8 mouse cellular contexts compared by ENCODE assay signal in genomic region chr4:129058207-129059092, GRCm38 (mm10). TPM values are rescaled to one million over a fixed set of nuclear protein-coding genes. Genes with fewer than 3 reads are reported as not detected.
DNase-seq lines count a peak whose midpoint lies in the region; ATAC-seq lines count a peak whose summit lies in the region.

Gene Rnf19b (plus strand): TSS chr4:129058271.

- peaks cover 15% of the 10 kb centered on the region for H3K4me1 ChIP-seq in intestine, embryonic 14.5 days (replicated peaks; ENCODE audit: control insufficient read depth, insufficient read depth, low read length)
- peaks cover 9% of the 10 kb centered on the region for H3K4me1 ChIP-seq in limb, embryonic 12.5 days (replicated peaks)
- peaks cover 14% of the 10 kb centered on the region for H3K4me1 ChIP-seq in midbrain, embryonic 12.5 days

- H3K9ac ChIP-seq in intestine, embryonic 14.5 days (ENCODE audit: low read length), result peak within 1 kb of the TSS; percentile 77
- H3K9ac ChIP-seq in limb, embryonic 12.5 days (replicated peaks), result peak within 1 kb of the TSS; percentile 94
- peak within 1 kb of the TSS; percentile 99 for H3K9ac ChIP-seq in midbrain, embryonic 12.5 days (replicated peaks)

- peak within 1 kb of the TSS; percentile 95 for H3K4me2 ChIP-seq in intestine, embryonic 14.5 days (ENCODE audit: low read length)
- H3K4me2 ChIP-seq in limb, embryonic 12.5 days, result peak within 1 kb of the TSS; percentile 100
- H3K4me2 ChIP-seq in midbrain, embryonic 12.5 days (replicated peaks), result peak within 1 kb of the TSS; percentile 100

- no peaks in the 10 kb centered on the region for H3K27me3 ChIP-seq in intestine, embryonic 14.5 days (replicated peaks; ENCODE audit: control insufficient read depth, insufficient read depth, low read length)
- H3K27me3 ChIP-seq in limb, embryonic 12.5 days, result no peaks in the 10 kb centered on the region
- no peaks in the 10 kb centered on the region; the same call in 1 of the 2 replicates for H3K27me3 ChIP-seq in midbrain, embryonic 12.5 days

- under 1% methylated on average over 85 of the region's 107 CpGs for WGBS in intestine, embryonic 14.5 days
- under 1% methylated on average over 101 of the region's 107 CpGs for WGBS in limb, embryonic 12.5 days
- under 1% methylated on average over 69 of the region's 107 CpGs for WGBS in midbrain, embryonic 12.5 days

- peak within 1 kb of the TSS; percentile 86 for H3K4me3 ChIP-seq in intestine, embryonic 14.5 days (ENCODE audit: low read depth, low read length)
- H3K4me3 ChIP-seq in limb, embryonic 12.5 days (replicated peaks), result peak within 1 kb of the TSS; percentile 97
- peak within 1 kb of the TSS; percentile 99 for H3K4me3 ChIP-seq in midbrain, embryonic 12.5 days

- H3K36me3 ChIP-seq in intestine, embryonic 14.5 days (ENCODE audit: control insufficient read depth, insufficient read depth, low read length), result no peaks in the 10 kb centered on the region
- no peaks in the 10 kb centered on the region for H3K36me3 ChIP-seq in limb, embryonic 12.5 days
- no peaks in the 10 kb centered on the region for H3K36me3 ChIP-seq in midbrain, embryonic 12.5 days

- H3K9me3 ChIP-seq in intestine, embryonic 14.5 days (ENCODE audit: control insufficient read depth, low read length), result no peaks in the 10 kb centered on the region; the same call in 1 of the 2 replicates
- no peaks in the 10 kb centered on the region for H3K9me3 ChIP-seq in limb, embryonic 12.5 days
- H3K9me3 ChIP-seq in midbrain, embryonic 12.5 days, result no peaks in the 10 kb centered on the region

- ATAC-seq in intestine, embryonic 14.5 days (replicated peaks; ENCODE audit: low FRiP score, low TSS enrichment, low read depth), result peak; percentile 76
- peak; percentile 40 for ATAC-seq in limb, embryonic 12.5 days (ENCODE audit: insufficient number of reproducible peaks, insufficient read depth, low FRiP score, low TSS enrichment, low read depth)
- peak; percentile 88 for ATAC-seq in midbrain, embryonic 12.5 days (ENCODE audit: low FRiP score, low read depth)

- peak; percentile 45 for DNase-seq in left cerebral cortex, adult 18-20 months (ENCODE audit: low spot score in 2 of 2)
- DNase-seq in left cerebral cortex, adult 11 months (ENCODE audit: low spot score), result no peak
- DNase-seq in embryo, embryonic 10.5 days (ENCODE audit: low spot score), result peak; percentile 43
- peak; percentile 45 to 59 for DNase-seq in gastrocnemius, postnatal 4 days (ENCODE audit: low spot score in 2 of 2)
- peak; percentile 80 for DNase-seq in intestine, embryonic 14.5 days (ENCODE audit: low spot score)
- peak; percentile 37 to 56 for DNase-seq in spleen, postnatal 14 days (ENCODE audit: low spot score in 2 of 2)

- peak within 1 kb of the TSS; percentile 80 for H3K27ac ChIP-seq in intestine, embryonic 14.5 days (ENCODE audit: low read depth)
- peak within 1 kb of the TSS; percentile 89 for H3K27ac ChIP-seq in limb, embryonic 12.5 days
- peak within 1 kb of the TSS; percentile 95 for H3K27ac ChIP-seq in midbrain, embryonic 12.5 days (replicated peaks)

RNA-seq across cellular contexts. Expression of gene Rnf19b, which starts in this region (rescaled TPM):
- 10 to 100 TPM; 54.7 to 59.3 TPM for total RNA-seq in left cerebral cortex, adult 18-20 months (2021)
- 10 to 100 TPM; 16.0 to 18.0 TPM for total RNA-seq in gastrocnemius, postnatal 4 days (2021)
- 7.4 and 8.4 TPM in 2 replicates for polyA plus RNA-seq in intestine, embryonic 14.5 days (2014; fragmentation: Nextera tagmentation; extraction: Ambion mirVana)
- polyA plus RNA-seq in limb, embryonic 12.5 days (2016; fragmentation: Nextera tagmentation; extraction: Ambion mirVana), result 10.8 and 11.9 TPM in 2 replicates
- polyA plus RNA-seq in midbrain, embryonic 12.5 days (2016; fragmentation: Nextera tagmentation; extraction: Ambion mirVana), result 15.8 and 16.5 TPM in 2 replicates
